Mouse (Mus musculus) liver, embryonic 11.5 days (tissue): ENCODE measurements at regions not wholly inside any gene's neighbourhood (a gene's known extent, or its start where the extent isn't known, plus 50 kb on each side); places are given as distances from the start of the nearest gene placed in this dataset.

ENCODE experiments used
- ATAC-seq: fragments of 200-750 bp; cut with Nextera tagmentation; replicated peaks from 2 replicates; pipeline ENCODE4 v1.8.0; 2017; ENCODE audit warnings: moderate number of reproducible peaks, mild to moderate bottlenecking, moderate TSS enrichment, moderate library complexity; ENCODE audit not compliant: low FRiP score
- DNase-seq: peaks from one replicate; pipeline ENCODE4 v3.0.0-alpha.2; 2017; ENCODE audit warnings: low spot score
- H3K27ac ChIP-seq: fragments of 300-500 bp; sonication (generic); 2 replicates; pipeline ENCODE4 v1.5.1; 2014; ENCODE audit warnings: mild to moderate bottlenecking, low read depth, low read length, control low read depth
- H3K27me3 ChIP-seq: fragments of 300-500 bp; sonication (generic); replicated peaks from 2 replicates; pipeline ENCODE4 v1.6.1; 2014; ENCODE audit warnings: low read length, mixed read lengths; ENCODE audit not compliant: control insufficient read depth, insufficient read depth
- H3K36me3 ChIP-seq: fragments of 300-500 bp; sonication (generic); 2 replicates; pipeline ENCODE4 v1.6.1; 2014; ENCODE audit warnings: mild to moderate bottlenecking, low read length, moderate library complexity, mixed read lengths; ENCODE audit not compliant: control insufficient read depth, insufficient read depth
- H3K4me1 ChIP-seq: fragments of 300-500 bp; sonication (generic); replicated peaks from 2 replicates; pipeline ENCODE4 v1.6.1; 2014; ENCODE audit warnings: low read length, mixed read lengths; ENCODE audit not compliant: control insufficient read depth, insufficient read depth
- H3K4me2 ChIP-seq: fragments of 300-500 bp; sonication (generic); 2 replicates; pipeline ENCODE4 v1.6.1; 2014; ENCODE audit warnings: mild to moderate bottlenecking, control low read depth, moderate library complexity
- H3K4me3 ChIP-seq: fragments of 300-500 bp; sonication (generic); 2 replicates; pipeline ENCODE4 v1.5.1; 2014; ENCODE audit warnings: low read depth, low read length, control low read depth
- H3K9ac ChIP-seq: fragments of 300-500 bp; sonication (generic); 2 replicates; pipeline ENCODE4 v1.6.1; 2014; ENCODE audit warnings: low read depth, low read length, control low read depth
- H3K9me3 ChIP-seq: fragments of 300-500 bp; sonication (generic); 2 replicates; pipeline ENCODE4 v1.6.1; 2016; ENCODE audit warnings: low read length, inconsistent platforms, mixed read lengths; ENCODE audit not compliant: control insufficient read depth
- WGBS: fragments of 180-500 bp; shearing (Covaris S2); extraction: QIAGEN DNeasy Blood & Tissue Kit; methylation state at CpG from one replicate; pipeline ENCODE4 v1.1.7; 2014; 5-methylcytosine and 5-hydroxymethylcytosine counted together

DNA sequence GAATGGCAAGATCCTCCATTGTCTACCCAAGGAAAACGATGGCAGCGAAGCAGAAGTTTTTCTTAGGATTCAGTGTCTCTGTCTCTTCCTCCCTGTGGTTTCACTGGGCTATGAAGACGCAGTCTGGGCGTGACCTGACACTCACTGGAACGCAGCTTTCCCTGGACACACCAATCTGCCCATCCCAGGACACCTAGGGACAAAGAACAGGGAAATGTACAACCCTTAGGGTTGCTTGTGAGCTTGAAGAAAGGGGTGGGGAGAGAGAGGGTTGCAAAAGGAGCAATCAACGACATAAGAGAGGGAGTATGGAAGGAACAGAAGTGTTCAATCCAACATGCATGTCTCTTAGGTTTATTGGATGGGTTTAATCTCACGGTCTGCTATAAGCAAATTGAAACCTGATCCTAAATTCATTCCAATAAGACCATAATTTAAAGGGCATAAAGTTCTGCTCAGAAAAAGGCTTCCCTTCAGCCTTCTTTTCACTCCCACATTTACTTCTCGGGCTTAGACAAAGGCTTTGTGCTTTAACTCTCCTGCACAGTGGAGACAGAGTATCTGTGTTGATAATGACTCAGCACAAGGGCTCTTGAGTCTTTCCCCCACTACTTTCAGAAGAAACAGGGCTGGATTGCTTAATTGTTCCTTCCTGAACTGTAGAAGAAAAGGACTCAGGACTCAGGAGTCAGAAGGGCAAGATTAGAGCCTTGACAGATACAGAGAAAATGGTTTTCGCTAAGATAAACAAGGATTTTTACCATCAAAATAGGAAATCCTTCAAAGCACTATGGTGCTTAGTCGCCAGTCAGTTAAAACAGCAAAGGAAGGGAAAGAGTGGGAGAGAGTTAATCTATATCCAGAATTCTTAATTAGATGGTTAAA lies 147.3 kb upstream of the Cited2 start:
- Histone ChIP-seq H3K27ac (peak overlapping the region; percentile 68), H3K9me3 (no peaks in the 10 kb centered on the region), H3K36me3 (no peaks in the 10 kb centered on the region), H3K27me3 (no peaks in the 10 kb centered on the region), H3K9ac (0 out of 2 replicates have a peak overlapping the region, but pooled peaks have one; percentile 7), H3K4me2 (peak overlapping the region; percentile 43), H3K4me1 (peaks cover 25% of the 10 kb centered on the region), H3K4me3 (no peak overlapping the region)
- ATAC-seq (peak; percentile 83), DNase-seq (no peak)
- WGBS: 38% methylated on average over 10 of the region's 10 CpGs

DNA sequence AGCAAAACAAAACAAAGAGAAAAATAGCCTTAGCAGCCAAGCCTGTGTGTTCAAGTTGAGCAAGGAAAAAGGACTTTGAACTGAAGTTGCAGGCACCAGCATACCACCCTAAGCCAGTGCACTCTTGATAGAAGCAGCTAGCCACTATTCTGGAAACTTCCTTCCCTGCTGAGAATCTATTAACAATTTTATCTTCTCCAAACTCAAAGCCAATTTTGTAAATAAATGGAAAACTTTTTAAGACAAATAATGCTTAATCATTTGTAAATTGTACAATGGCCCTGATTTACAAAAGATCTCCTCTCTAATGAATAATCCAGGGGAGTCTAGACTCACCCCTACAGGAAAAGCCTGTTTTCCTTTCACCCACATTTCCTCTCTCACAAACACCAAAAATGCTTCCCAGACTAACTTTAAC lies 146.7 kb upstream of the Cited2 start:
- 0 out of 2 replicates have a peak overlapping the region, but pooled peaks have one; percentile 7 for H3K9ac ChIP-seq
- no peaks in the 10 kb centered on the region for H3K27me3 ChIP-seq
- no peak overlapping the region for H3K4me3 ChIP-seq
- peak overlapping the region; percentile 68 for H3K27ac ChIP-seq
- DNase-seq (no peak), ATAC-seq (peak; percentile 59; the same call in 1 of the 2 replicates)
- no peaks in the 10 kb centered on the region for H3K36me3 ChIP-seq
- H3K4me1 ChIP-seq: peaks cover 25% of the 10 kb centered on the region
- peak overlapping the region; percentile 43 for H3K4me2 ChIP-seq
- no peaks in the 10 kb centered on the region for H3K9me3 ChIP-seq

DNA sequence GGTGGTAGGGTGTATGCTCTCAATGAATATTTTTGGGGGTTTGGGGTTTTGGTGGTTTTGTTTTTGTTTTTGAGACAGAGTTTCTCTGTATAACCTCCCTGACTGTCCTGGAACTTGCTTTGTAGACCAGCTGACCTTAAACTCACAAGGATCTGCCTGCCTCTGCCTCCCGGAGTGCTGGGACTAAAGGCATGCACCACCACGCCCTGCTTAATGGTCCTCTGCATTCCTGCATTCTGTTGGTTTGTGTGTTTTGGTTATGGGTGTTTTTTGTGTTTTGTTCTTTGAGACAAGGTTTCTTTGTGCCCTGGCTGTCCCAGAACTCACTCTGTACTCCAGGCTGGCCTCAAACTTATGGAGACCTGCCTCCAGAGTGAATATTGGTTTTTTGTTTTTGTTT lies 143.6 kb upstream of the Cited2 start:
- Histone ChIP-seq H3K27ac (no peak overlapping the region), H3K9me3 (no peaks in the 10 kb centered on the region), H3K9ac (no peak overlapping the region), H3K4me1 (peaks cover 21% of the 10 kb centered on the region), H3K36me3 (no peaks in the 10 kb centered on the region), H3K4me2 (no peak overlapping the region), H3K4me3 (no peak overlapping the region), H3K27me3 (no peaks in the 10 kb centered on the region)
- ATAC-seq (no peak), DNase-seq (no peak)
- WGBS: 79% methylated on average over 2 of the region's 2 CpGs

DNA sequence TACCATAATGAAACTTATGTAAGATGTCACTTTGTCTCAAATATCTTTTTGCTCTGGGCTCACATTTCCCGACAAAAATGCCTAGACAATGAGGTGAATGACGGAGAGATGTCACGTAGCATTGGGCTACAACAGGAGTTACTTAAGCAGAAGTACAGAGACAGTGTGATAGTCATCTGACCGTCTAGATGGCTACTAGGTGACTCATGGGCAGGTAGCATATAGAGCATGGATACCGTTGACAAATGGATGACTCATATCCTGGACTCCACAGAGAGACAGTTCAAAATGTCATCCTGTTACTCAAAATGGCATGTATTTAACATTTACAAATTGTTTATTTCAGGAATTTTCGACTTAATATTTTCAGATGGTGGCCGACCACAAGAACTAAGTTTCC lies 138.2 kb upstream of the Cited2 start:
- Histone ChIP-seq H3K27ac (no peak overlapping the region), H3K36me3 (no peaks in the 10 kb centered on the region), H3K9me3 (no peaks in the 10 kb centered on the region), H3K4me3 (no peak overlapping the region), H3K9ac (no peak overlapping the region), H3K4me2 (no peak overlapping the region), H3K27me3 (no peaks in the 10 kb centered on the region), H3K4me1 (peaks cover 6% of the 10 kb centered on the region; the same call in 1 of the 2 replicates)
- ATAC-seq: no peak
- no peak for DNase-seq
- 73% methylated on average over 7 of the region's 7 CpGs for WGBS

DNA sequence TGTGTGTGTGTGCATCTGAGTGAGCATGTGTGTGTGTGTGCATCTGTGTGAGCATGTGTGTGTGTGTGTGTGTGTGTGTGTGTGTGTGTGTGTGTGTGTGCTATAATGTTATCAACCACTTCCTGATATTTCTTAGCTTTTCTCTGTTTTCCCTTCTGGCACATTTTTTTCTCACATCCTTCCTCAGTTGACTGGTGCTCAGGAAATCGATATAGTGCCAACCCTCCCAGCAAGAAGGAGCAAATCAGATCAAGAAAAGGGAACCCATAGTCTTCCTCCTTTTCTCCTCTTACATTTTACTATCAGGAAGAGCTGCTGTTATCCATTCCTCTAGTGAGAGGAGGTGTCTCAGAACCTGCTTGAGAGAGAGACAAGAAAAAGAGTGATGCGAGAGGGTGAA lies 136.1 kb upstream of the Cited2 start:
- Histone ChIP-seq H3K27me3 (no peaks in the 10 kb centered on the region), H3K36me3 (no peaks in the 10 kb centered on the region), H3K27ac (no peak overlapping the region), H3K9ac (no peak overlapping the region), H3K4me1 (peaks cover 6% of the 10 kb centered on the region; the same call in 1 of the 2 replicates), H3K4me3 (no peak overlapping the region), H3K9me3 (no peaks in the 10 kb centered on the region), H3K4me2 (no peak overlapping the region)
- DNase-seq (no peak), ATAC-seq (no peak)
- WGBS: 66% methylated on average over 2 of the region's 2 CpGs

DNA sequence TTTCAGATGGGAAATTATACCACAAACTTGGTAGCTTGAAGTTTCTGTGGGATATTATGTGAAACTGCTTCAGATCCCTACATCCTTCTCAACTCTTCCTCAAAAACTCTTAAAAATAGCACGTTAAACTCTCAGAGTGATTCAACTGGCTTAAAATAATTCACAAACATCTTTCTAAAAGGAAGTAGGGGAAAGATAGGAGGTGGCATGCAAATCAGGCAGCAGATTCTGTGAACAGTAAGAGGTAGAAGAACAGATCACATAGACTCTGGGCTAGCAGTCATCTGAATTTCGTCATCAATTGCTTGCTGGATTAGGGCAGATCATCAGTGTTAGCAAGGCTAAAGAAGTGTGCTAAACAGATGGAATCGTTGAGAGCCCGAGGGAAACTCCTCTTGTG lies 133.9 kb upstream of the Cited2 start:
- ATAC-seq: no peak
- H3K4me1 ChIP-seq: peaks cover 6% of the 10 kb centered on the region; the same call in 1 of the 2 replicates
- no peaks in the 10 kb centered on the region for H3K9me3 ChIP-seq
- no peaks in the 10 kb centered on the region for H3K27me3 ChIP-seq
- H3K4me3 ChIP-seq: no peak overlapping the region
- H3K9ac ChIP-seq: no peak overlapping the region
- 63% methylated on average over 4 of the region's 4 CpGs for WGBS
- no peak overlapping the region for H3K4me2 ChIP-seq
- no peak for DNase-seq
- H3K27ac ChIP-seq: no peak overlapping the region
- H3K36me3 ChIP-seq: no peaks in the 10 kb centered on the region

DNA sequence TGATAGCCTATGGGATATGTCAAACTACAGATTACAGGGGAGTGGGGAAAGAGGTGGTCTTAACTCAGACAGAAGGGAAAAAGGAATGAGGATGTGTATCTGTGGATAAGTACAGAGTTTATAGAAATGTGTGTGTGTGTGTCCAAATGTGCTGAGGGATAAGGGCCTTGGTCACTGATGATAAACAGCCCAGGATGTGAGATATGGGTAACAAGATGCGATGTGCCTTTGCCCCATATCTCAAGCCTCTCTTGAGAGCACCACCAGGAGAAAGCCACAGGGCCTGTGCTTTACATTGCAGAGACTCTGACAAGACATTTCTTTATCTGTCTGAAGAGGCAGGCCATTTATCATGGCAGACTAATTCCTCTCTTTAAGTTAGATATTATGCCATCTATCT lies 132.8 kb upstream of the Cited2 start:
- DNase-seq (no peak), ATAC-seq (peak; percentile 97)
- H3K27me3 ChIP-seq: no peaks in the 10 kb centered on the region
- H3K27ac ChIP-seq: peak overlapping the region; percentile 50
- 33% methylated on average over 1 of the region's 1 CpGs for WGBS
- H3K4me2 ChIP-seq: no peak overlapping the region
- H3K4me1 ChIP-seq: peaks cover 6% of the 10 kb centered on the region; the same call in 1 of the 2 replicates
- no peaks in the 10 kb centered on the region for H3K9me3 ChIP-seq
- no peak overlapping the region for H3K9ac ChIP-seq
- no peak overlapping the region for H3K4me3 ChIP-seq
- H3K36me3 ChIP-seq: no peaks in the 10 kb centered on the region

DNA sequence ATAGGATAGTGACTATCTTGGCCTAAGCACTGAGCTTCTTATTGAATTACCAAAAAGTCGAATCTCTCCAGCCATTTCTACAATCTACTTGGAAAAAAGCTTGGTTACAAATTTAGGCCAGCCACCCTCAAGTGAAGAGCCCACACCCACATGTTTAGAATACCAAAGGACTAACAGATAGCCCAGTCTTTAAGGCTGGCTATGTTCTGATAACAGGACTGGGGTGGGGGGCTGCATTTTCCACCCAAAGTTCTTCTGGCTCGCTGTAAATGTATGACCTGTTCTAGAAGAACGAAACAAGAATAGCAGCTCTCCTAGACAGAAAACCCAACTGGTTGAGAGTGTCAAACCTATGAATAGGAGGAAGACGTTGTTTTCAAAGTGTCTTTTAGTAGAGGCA lies 130.6 kb upstream of the Cited2 start:
- Histone ChIP-seq H3K27me3 (no peaks in the 10 kb centered on the region), H3K36me3 (no peaks in the 10 kb centered on the region), H3K4me3 (no peak overlapping the region), H3K9ac (no peak overlapping the region), H3K4me2 (no peak overlapping the region), H3K27ac (0 out of 2 replicates have a peak overlapping the region, but pooled peaks have one; percentile 36), H3K9me3 (no peaks in the 10 kb centered on the region), H3K4me1 (peaks cover 15% of the 10 kb centered on the region)
- DNase-seq: no peak
- 53% methylated on average over 4 of the region's 4 CpGs for WGBS
- peak; percentile 46 for ATAC-seq

DNA sequence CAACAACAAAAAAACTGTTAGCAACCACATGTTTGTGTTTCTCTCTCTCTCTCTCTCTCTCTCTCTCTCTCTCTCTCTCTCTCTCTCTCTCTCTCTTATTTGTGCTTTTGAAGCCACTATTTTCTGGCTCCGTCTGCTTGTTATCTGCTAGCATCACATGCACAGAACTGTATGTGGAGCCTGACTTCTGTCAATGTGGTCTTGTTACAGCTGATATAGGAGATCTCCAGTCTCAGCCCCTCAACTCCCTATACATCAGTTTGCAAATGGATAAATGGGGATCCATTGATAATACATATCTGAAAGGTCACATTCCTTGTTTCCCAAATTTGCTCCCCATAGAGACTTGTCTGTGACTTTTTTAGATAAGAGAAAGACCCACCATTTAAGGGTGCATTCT lies 126.9 kb upstream of the Cited2 start:
- Histone ChIP-seq H3K9me3 (no peaks in the 10 kb centered on the region), H3K4me1 (peaks cover 34% of the 10 kb centered on the region), H3K4me3 (no peak overlapping the region), H3K27ac (peak overlapping the region; percentile 11; the same call in 1 of the 2 replicates), H3K4me2 (no peak overlapping the region), H3K36me3 (no peaks in the 10 kb centered on the region), H3K27me3 (no peaks in the 10 kb centered on the region), H3K9ac (no peak overlapping the region)
- ATAC-seq (peak; percentile 87), DNase-seq (no peak)
- 31% methylated on average over 1 of the region's 1 CpGs for WGBS
